Mouse (Mus musculus) intestine, embryonic 16.5 days (tissue): ENCODE measurements around the gene Tcap. TPM values are rescaled to one million over a fixed set of nuclear protein-coding genes. Genes with fewer than 3 reads are reported as not detected.
"Not testable (repeated sequence)": the region's sequence is repeated elsewhere in the genome, so short reads cannot be mapped to it uniquely, and the experiment has no call there.

Source experiments
- ATAC-seq: fragments of 200-750 bp; cut with Nextera tagmentation; 2 replicates; pipeline ENCODE4 v1.8.0; 2017; ENCODE audit warnings: moderate TSS enrichment, moderate library complexity
- H3K27ac ChIP-seq: fragments of 300-500 bp; sonication (generic); 2 replicates; pipeline ENCODE4 v1.5.1; 2014; ENCODE audit warnings: mild to moderate bottlenecking, low read length
- H3K27me3 ChIP-seq: fragments of 300-500 bp; sonication (generic); replicated peaks from 2 replicates; pipeline ENCODE4 v1.6.1; 2014; ENCODE audit warnings: low read length, control low read depth, mixed read lengths; ENCODE audit not compliant: control insufficient read depth, insufficient read depth
- H3K36me3 ChIP-seq: fragments of 300-500 bp; sonication (generic); 2 replicates; pipeline ENCODE4 v1.6.1; 2014; ENCODE audit warnings: low read length, control low read depth; ENCODE audit not compliant: control insufficient read depth, insufficient read depth
- H3K4me1 ChIP-seq: fragments of 300-500 bp; sonication (generic); 2 replicates; pipeline ENCODE4 v1.6.1; 2014; ENCODE audit warnings: low read length, control low read depth, mixed read lengths; ENCODE audit not compliant: control insufficient read depth, insufficient read depth
- H3K4me2 ChIP-seq: fragments of 300-500 bp; sonication (generic); 2 replicates; pipeline ENCODE4 v1.6.1; 2014; ENCODE audit warnings: low read depth, low read length, control low read depth
- H3K4me3 ChIP-seq: fragments of 300-500 bp; sonication (generic); 2 replicates; pipeline ENCODE4 v1.5.1; 2014; ENCODE audit warnings: mild to moderate bottlenecking, low read length
- H3K9ac ChIP-seq: fragments of 300-500 bp; sonication (generic); 2 replicates; pipeline ENCODE4 v1.6.1; 2014; ENCODE audit warnings: low read depth, low read length
- H3K9me3 ChIP-seq: fragments of 300-500 bp; sonication (generic); 2 replicates; pipeline ENCODE4 v1.6.1; 2016; ENCODE audit warnings: low read length, control low read depth; ENCODE audit not compliant: control insufficient read depth
- WGBS: fragments of 180-500 bp; shearing (Covaris S2); extraction: QIAGEN DNeasy Blood & Tissue Kit; methylation state at CpG from one replicate; pipeline ENCODE4 v1.1.7; 2014; 5-methylcytosine and 5-hydroxymethylcytosine counted together
- polyA plus RNA-seq: library from polyadenylated mRNA; unstranded; fragments of >200 nt; fragmentation: Nextera tagmentation; extraction: Ambion mirVana; gene quantifications from 2 replicates; pipeline ENCODE4 v1.2.1, GENCODE M21; 2015

The Tcap gene
- polyA plus RNA-seq, 1 experiment from 2014 or later = 0.28 TPM

GRCm38 (mm10) chr11:98374266-98374665, 9.3 kb upstream of the Tcap start:
- Histone ChIP-seq H3K27ac (no peak overlapping the region), H3K4me2 (no peak overlapping the region), H3K9me3 (no peaks in the 10 kb centered on the region), H3K27me3 (no peaks in the 10 kb centered on the region), H3K4me1 (no peaks in the 10 kb centered on the region), H3K36me3 (peaks cover 7% of the 10 kb centered on the region), H3K9ac (no peak overlapping the region), H3K4me3 (no peak overlapping the region)
- WGBS = 83% methylated on average over 8 of the region's 8 CpGs
- ATAC-seq = no peak

- H3K4me3 ChIP-seq = no peak overlapping the region
- no peak for ATAC-seq
- H3K36me3 ChIP-seq = peaks cover 10% of the 10 kb centered on the region
- no peaks in the 10 kb centered on the region for H3K4me1 ChIP-seq
- 80% methylated on average over 5 of the region's 5 CpGs for WGBS
- no peak overlapping the region for H3K27ac ChIP-seq
- no peak overlapping the region for H3K4me2 ChIP-seq
- no peaks in the 10 kb centered on the region for H3K9me3 ChIP-seq
- H3K27me3 ChIP-seq = no peaks in the 10 kb centered on the region
- H3K9ac ChIP-seq = no peak overlapping the region
Measured at GRCm38 (mm10) chr11:98376756-98377155, 6.9 kb upstream of the Tcap start.

GRCm38 (mm10) chr11:98377787-98378186, 5.8 kb upstream of the Tcap start:
- no peaks in the 10 kb centered on the region for H3K9me3 ChIP-seq
- no peak overlapping the region for H3K4me2 ChIP-seq
- no peak overlapping the region for H3K4me3 ChIP-seq
- ATAC-seq = no peak
- H3K4me1 ChIP-seq = no peaks in the 10 kb centered on the region
- H3K27me3 ChIP-seq = no peaks in the 10 kb centered on the region
- no peak overlapping the region for H3K9ac ChIP-seq
- 86% methylated on average over 11 of the region's 11 CpGs for WGBS
- peaks cover 10% of the 10 kb centered on the region for H3K36me3 ChIP-seq
- no peak overlapping the region for H3K27ac ChIP-seq

GRCm38 (mm10) chr11:98379379-98379778, 4.2 kb upstream of the Tcap start:
- 85% methylated on average over 7 of the region's 7 CpGs for WGBS
- Histone ChIP-seq H3K36me3 (peaks cover 10% of the 10 kb centered on the region), H3K27ac (no peak overlapping the region), H3K4me1 (no peaks in the 10 kb centered on the region), H3K9ac (no peak overlapping the region), H3K4me3 (no peak overlapping the region), H3K4me2 (no peak overlapping the region), H3K27me3 (no peaks in the 10 kb centered on the region), H3K9me3 (no peaks in the 10 kb centered on the region)
- no peak for ATAC-seq

- no peaks in the 10 kb centered on the region for H3K4me1 ChIP-seq
- 87% methylated on average over 6 of the region's 6 CpGs for WGBS
- no peak overlapping the region for H3K27ac ChIP-seq
- H3K27me3 ChIP-seq = 0 out of 2 replicates have a peak, but pooled peaks cover 3% of the 10 kb centered on the region
- no peak overlapping the region for H3K4me3 ChIP-seq
- H3K4me2 ChIP-seq = no peak overlapping the region
- peaks cover 10% of the 10 kb centered on the region for H3K36me3 ChIP-seq
- no peaks in the 10 kb centered on the region for H3K9me3 ChIP-seq
- ATAC-seq = no peak
- no peak overlapping the region for H3K9ac ChIP-seq
Measured at GRCm38 (mm10) chr11:98380106-98380505, 3.5 kb upstream of the Tcap start.

GRCm38 (mm10) chr11:98381651-98382050, 2.0 kb upstream of the Tcap start:
- Histone ChIP-seq H3K36me3 (peaks cover 8% of the 10 kb centered on the region), H3K27me3 (peaks cover 11% of the 10 kb centered on the region), H3K4me3 (no peak overlapping the region), H3K27ac (no peak overlapping the region), H3K9me3 (no peaks in the 10 kb centered on the region), H3K4me2 (no peak overlapping the region), H3K4me1 (no peaks in the 10 kb centered on the region), H3K9ac (no peak overlapping the region)
- WGBS = 80% methylated on average over 2 of the region's 2 CpGs
- no peak for ATAC-seq

- not testable (repeated sequence) for H3K9me3 ChIP-seq, H3K9ac ChIP-seq, H3K36me3 ChIP-seq, H3K4me2 ChIP-seq, H3K4me3 ChIP-seq, ATAC-seq, H3K27ac ChIP-seq, H3K4me1 ChIP-seq
- 36% methylated on average over 2 of the region's 2 CpGs for WGBS
- peaks cover 12% of the 10 kb centered on the region for H3K27me3 ChIP-seq
Measured at GRCm38 (mm10) chr11:98382405-98382804, 1.2 kb upstream of the Tcap start.

GRCm38 (mm10) chr11:98384216-98384615, 605 bp downstream of the Tcap start:
- H3K9me3 ChIP-seq = no peaks in the 10 kb centered on the region
- no peak overlapping the region for H3K4me2 ChIP-seq
- ATAC-seq = no peak
- H3K4me3 ChIP-seq = no peak overlapping the region
- H3K9ac ChIP-seq = no peak overlapping the region
- H3K27ac ChIP-seq = no peak overlapping the region
- 0 out of 2 replicates have a peak, but pooled peaks cover 3% of the 10 kb centered on the region for H3K36me3 ChIP-seq
- peaks cover 3% of the 10 kb centered on the region; the same call in 1 of the 2 replicates for H3K4me1 ChIP-seq
- 80% methylated on average over 20 of the region's 20 CpGs for WGBS
- H3K27me3 ChIP-seq = peaks cover 17% of the 10 kb centered on the region

GRCm38 (mm10) chr11:98384721-98385637, 1.4 kb downstream of the Tcap start:
- Histone ChIP-seq H3K27me3 (peaks cover 17% of the 10 kb centered on the region), H3K4me1 (peaks cover 4% of the 10 kb centered on the region; the same call in 1 of the 2 replicates), H3K27ac (no peak overlapping the region), H3K4me2 (no peak overlapping the region), H3K9ac (no peak overlapping the region), H3K9me3 (no peaks in the 10 kb centered on the region), H3K4me3 (no peak overlapping the region), H3K36me3 (no peaks in the 10 kb centered on the region)
- ATAC-seq = no peak
- 64% methylated on average over 8 of the region's 8 CpGs for WGBS
